In genomic region chr5:44799053-44799860, GRCm38 (mm10) we compare ENCODE assay signal across 9 mouse cellular contexts. TPM values are rescaled to one million over a fixed set of nuclear protein-coding genes. Genes with fewer than 3 reads are reported as not detected.
DNase-seq lines count a peak whose midpoint lies in the region; ATAC-seq and TF ChIP-seq lines count a peak whose summit lies in the region.
"Had no signal": no experiment of that assay in that cellular context is flagged by ENCODE, and none has a peak within 500 bp of the region (broad histone marks: within the 10 kb centered on the region; RNA-seq: fewer than 3 reads in every experiment).

Gene Ldb2 (minus strand): TSS chr5:44799680.

- H3K4me3 ChIP-seq in hindbrain, postnatal 0 days (ENCODE audit: low read length), result peak within 1 kb of the TSS; percentile 46
- peak within 1 kb of the TSS; percentile 54 for H3K4me3 ChIP-seq in left cerebral cortex, adult 2 months

- intact Hi-C loops in gastrocnemius, postnatal 36 days (cut with DNase I), result loop anchor here (5.0 kb wide), 1 partner anchor 117 kb away; no protein-coding TSS in a partner anchor
- intact Hi-C loops in left cerebral cortex, adult 2 months (cut with DNase I), result loop anchor here (2.0 to 5.0 kb wide), 4 partner anchors 74 to 478 kb away; no protein-coding TSS in a partner anchor

- 0 out of 2 replicates have a peak, but pooled peaks cover 3% of the 10 kb centered on the region for H3K4me1 ChIP-seq in hindbrain, postnatal 0 days (ENCODE audit: insufficient read depth, low read length)

- H3K27me3 ChIP-seq in hindbrain, postnatal 0 days (ENCODE audit: insufficient read depth, low read length), result no peaks in the 10 kb centered on the region

- peak within 1 kb of the TSS; percentile 66 for H3K4me2 ChIP-seq in hindbrain, postnatal 0 days (ENCODE audit: low read depth, low read length)

- H3K27ac ChIP-seq in hindbrain, postnatal 0 days, result 0 out of 2 replicates have a peak within 1 kb of the TSS, but pooled peaks have one; percentile 0
- H3K27ac ChIP-seq in left cerebral cortex, adult 2 months, result peak within 1 kb of the TSS; percentile 80

- no peak for TF ChIP-seq CTCF in hindbrain, postnatal 0 days (IDR thresholded peaks at IDR 0.05; ENCODE audit: low read depth)
- TF ChIP-seq CTCF in left cerebral cortex, adult 2 months (IDR thresholded peaks at IDR 0.05), result no peak

- H3K9me3 ChIP-seq in hindbrain, postnatal 0 days (ENCODE audit: low read length), result no peaks in the 10 kb centered on the region

- no peaks in the 10 kb centered on the region for H3K36me3 ChIP-seq in hindbrain, postnatal 0 days (ENCODE audit: insufficient read depth, low read length)

- ATAC-seq in hindbrain, postnatal 0 days, result peak; percentile 93
- ATAC-seq in CD4-positive, CD25-positive, alpha-beta regulatory T cell, adult 4 months, result no peak

- 3% methylated on average over 18 of the region's 19 CpGs for WGBS in hindbrain, postnatal 0 days

- peak in 1 of 2 experiments; percentile 31 for DNase-seq in adrenal gland, adult 18-20 months (ENCODE audit: low spot score in 2 of 2)
- DNase-seq in embryo, embryonic 11 days, result peak; percentile 81
- peak; percentile 31 to 32 for DNase-seq in gastrocnemius, postnatal 36 days
- peak; percentile 69 for DNase-seq in hindbrain, postnatal 0 days (ENCODE audit: low spot score)
- DNase-seq in left cerebral cortex, adult 2 months (ENCODE audit: extremely low spot score in 1 of 2, low spot score in 2 of 2), result peak; percentile 66 to 71
- DNase-seq in lung, postnatal 14 days, result peak; percentile 67
- DNase-seq in right cerebral cortex, adult 18-20 months, result peak; percentile 77

- peak within 1 kb of the TSS; percentile 33; the same call in 1 of the 2 replicates for H3K9ac ChIP-seq in hindbrain, postnatal 0 days (replicated peaks; ENCODE audit: low read length)

RNA-seq across cellular contexts. Expression of gene Ldb2, which starts in this region (rescaled TPM):
- total RNA-seq in adrenal gland, adult 18-20 months (2021), result 10 to 100 TPM; 18.1 to 22.1 TPM
- total RNA-seq in gastrocnemius, postnatal 36 days (2021), result 1 to 10 TPM; 2.5 to 4.1 TPM
- 22.4 and 28.1 TPM in 2 replicates for total RNA-seq in hindbrain, postnatal 0 days (2014; rRNA removed)
- 27.3 and 35.1 TPM in 2 replicates for polyA plus RNA-seq in hindbrain, postnatal 0 days (2015; fragmentation: Nextera tagmentation; extraction: Ambion mirVana)
- total RNA-seq in left cerebral cortex, adult 2 months (2021), result 10 to 100 TPM; 52.5 to 60.4 TPM
- polyA plus RNA-seq in CD4-positive, CD25-positive, alpha-beta regulatory T cell, adult 4 months (2017; shearing (Covaris generic)), result not detected
- total RNA-seq: MEL had no signal

Comparison
In these comparisons a context has a peak if more than half of its experiments do, and no peak if none do; other contexts are left out.
1. RNA of gene Ldb2 (polyA plus RNA-seq): 27.3 to 35.1 TPM in hindbrain, postnatal 0 days; not detected in CD4-positive, CD25-positive, alpha-beta regulatory T cell, adult 4 months; every median in the first group is over 10 times any median in the second.